Mouse (Mus musculus) limb, embryonic 11.5 days (tissue): ENCODE measurements around the gene Tgfbr2. TPM values are rescaled to one million over a fixed set of nuclear protein-coding genes. Genes with fewer than 3 reads are reported as not detected.

Experiments
- ATAC-seq: fragments of 200-750 bp; cut with Nextera tagmentation; 2 replicates; pipeline ENCODE4 v1.8.0; 2017; ENCODE audit warnings: low read depth; ENCODE audit not compliant: insufficient number of reproducible peaks, low FRiP score, low TSS enrichment
- DNase-seq: peaks from one replicate; pipeline ENCODE4 v3.0.0-alpha.2; 2015; ENCODE audit warnings: low spot score
- H3K27ac ChIP-seq: fragments of 300-500 bp; sonication (generic); replicated peaks from 2 replicates; pipeline ENCODE4 v1.5.1; 2014; ENCODE audit warnings: low read depth, mild to moderate bottlenecking, low read length
- H3K27me3 ChIP-seq: fragments of 300-500 bp; sonication (generic); 2 replicates; pipeline ENCODE4 v1.6.1; 2014; ENCODE audit warnings: mild to moderate bottlenecking, low read length, mixed read lengths; ENCODE audit not compliant: control insufficient read depth, insufficient read depth
- H3K36me3 ChIP-seq: fragments of 300-500 bp; sonication (generic); 2 replicates; pipeline ENCODE4 v1.6.1; 2014; ENCODE audit warnings: mild to moderate bottlenecking, low read length, moderate library complexity, mixed read lengths; ENCODE audit not compliant: control insufficient read depth, insufficient read depth
- H3K4me1 ChIP-seq: fragments of 300-500 bp; sonication (generic); 2 replicates; pipeline ENCODE4 v1.6.1; 2014; ENCODE audit warnings: low read length, mixed read lengths; ENCODE audit not compliant: control insufficient read depth, insufficient read depth
- H3K4me2 ChIP-seq: fragments of 300-500 bp; sonication (generic); 2 replicates; pipeline ENCODE4 v1.6.1; 2014; ENCODE audit warnings: low read depth, mild to moderate bottlenecking, moderate library complexity; ENCODE audit not compliant: severe bottlenecking
- H3K4me3 ChIP-seq: fragments of 300-500 bp; sonication (generic); 2 replicates; pipeline ENCODE4 v1.5.1; 2014; ENCODE audit warnings: low read depth, low read length
- H3K9ac ChIP-seq: fragments of 300-500 bp; sonication (generic); 2 replicates; pipeline ENCODE4 v1.6.1; 2014; ENCODE audit warnings: mild to moderate bottlenecking, low read length
- H3K9me3 ChIP-seq: fragments of 300-500 bp; sonication (generic); 2 replicates; pipeline ENCODE4 v1.6.1; 2016; ENCODE audit warnings: low read length; ENCODE audit not compliant: control insufficient read depth
- WGBS: fragments of 180-500 bp; shearing (Covaris S2); extraction: QIAGEN DNeasy Blood & Tissue Kit; methylation state at CpG from one replicate; pipeline ENCODE4 v1.1.7; 2014; 5-methylcytosine and 5-hydroxymethylcytosine counted together
- polyA plus RNA-seq: library from polyadenylated mRNA; unstranded; fragments of >200 nt; fragmentation: Nextera tagmentation; extraction: Ambion mirVana; gene quantifications from 2 replicates; pipeline ENCODE4 v1.2.1, GENCODE M21; 2014

The Tgfbr2 gene
- polyA plus RNA-seq, 1 experiment from 2014 or later = 14.8 TPM

DNA sequence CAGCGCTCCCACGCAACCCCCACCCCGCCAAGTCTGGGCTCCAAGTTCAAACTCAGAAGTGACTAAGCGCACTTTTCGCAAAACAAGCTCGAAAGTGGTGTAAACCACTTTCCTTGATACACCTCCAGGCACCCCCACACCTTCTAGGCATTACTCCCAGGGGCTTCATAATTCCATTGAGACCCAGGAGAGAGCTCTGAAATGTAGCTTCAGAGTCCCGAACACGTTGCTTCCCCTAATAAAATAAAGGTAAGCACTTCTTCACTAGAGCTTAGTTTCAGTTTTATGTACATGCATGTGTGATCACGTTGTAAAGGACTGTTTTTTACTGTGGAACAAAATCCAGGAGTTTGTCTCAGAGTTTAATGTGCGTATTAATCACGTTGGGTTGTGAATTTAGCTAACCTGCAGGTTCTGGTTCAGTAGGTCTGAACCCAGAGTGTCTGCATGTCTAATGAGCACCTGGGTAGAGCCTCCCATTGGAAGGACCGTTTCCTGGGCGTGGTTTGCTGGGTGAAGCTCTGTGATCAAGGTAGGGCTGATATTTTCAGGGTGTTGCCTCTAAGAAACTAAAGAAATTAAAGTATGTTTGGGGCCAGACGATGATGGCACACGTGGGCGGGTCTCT is 442 bp upstream of the Tgfbr2 start:
- peak overlapping the region; percentile 87 for H3K27ac ChIP-seq
- H3K36me3 ChIP-seq = no peaks in the 10 kb centered on the region
- ATAC-seq (no peak; the same call in 1 of the 2 replicates), DNase-seq (peak; percentile 32)
- peaks cover 3% of the 10 kb centered on the region for H3K4me1 ChIP-seq
- H3K4me2 ChIP-seq = peak overlapping the region; percentile 50
- no peaks in the 10 kb centered on the region for H3K9me3 ChIP-seq
- no peaks in the 10 kb centered on the region for H3K27me3 ChIP-seq
- peak overlapping the region; percentile 96 for H3K9ac ChIP-seq
- H3K4me3 ChIP-seq = peak overlapping the region; percentile 87
- WGBS = 9% methylated on average over 16 of the region's 16 CpGs

DNA sequence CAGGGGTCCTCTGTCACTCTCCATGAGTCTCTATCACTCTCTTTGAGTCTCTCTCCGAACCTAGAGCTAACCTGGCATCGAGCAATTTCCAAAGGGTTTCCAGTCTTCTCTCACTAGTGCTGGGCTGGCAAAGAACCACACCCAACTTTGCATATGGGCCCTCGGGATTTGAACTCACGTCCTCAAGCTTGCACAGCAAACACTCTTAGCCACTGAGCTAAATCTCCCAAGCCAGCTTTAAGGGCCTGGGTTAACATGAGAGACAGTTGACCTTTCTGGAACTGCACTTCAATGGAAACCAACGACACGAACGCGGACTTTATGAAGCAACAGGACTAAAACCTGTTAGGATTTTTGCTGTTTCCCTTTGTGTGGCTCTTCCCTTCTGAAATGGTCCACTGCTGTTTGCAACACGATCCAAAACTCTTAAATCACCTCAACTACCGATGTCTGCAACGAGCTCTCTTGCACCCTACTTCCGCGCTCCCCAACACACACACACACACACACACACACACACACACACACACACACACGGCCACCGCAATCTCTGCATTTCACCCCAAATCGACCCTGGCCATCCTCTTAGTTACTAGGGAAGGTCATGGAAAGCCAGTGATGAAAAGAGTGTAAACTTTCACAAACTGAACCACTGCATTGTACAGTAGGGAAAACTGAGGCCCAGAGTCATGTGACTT is 1.5 kb downstream of the Tgfbr2 start:
- Histone ChIP-seq H3K4me1 (peaks cover 5% of the 10 kb centered on the region), H3K9me3 (no peaks in the 10 kb centered on the region), H3K4me2 (peak overlapping the region; percentile 50), H3K36me3 (no peaks in the 10 kb centered on the region), H3K9ac (no peak overlapping the region; the same call in 1 of the 2 replicates), H3K4me3 (peak overlapping the region; percentile 87), H3K27me3 (no peaks in the 10 kb centered on the region), H3K27ac (no peak overlapping the region; the same call in 1 of the 2 replicates)
- DNase-seq = peak; percentile 24
- WGBS = 81% methylated on average over 16 of the region's 16 CpGs
- no peak for ATAC-seq

DNA sequence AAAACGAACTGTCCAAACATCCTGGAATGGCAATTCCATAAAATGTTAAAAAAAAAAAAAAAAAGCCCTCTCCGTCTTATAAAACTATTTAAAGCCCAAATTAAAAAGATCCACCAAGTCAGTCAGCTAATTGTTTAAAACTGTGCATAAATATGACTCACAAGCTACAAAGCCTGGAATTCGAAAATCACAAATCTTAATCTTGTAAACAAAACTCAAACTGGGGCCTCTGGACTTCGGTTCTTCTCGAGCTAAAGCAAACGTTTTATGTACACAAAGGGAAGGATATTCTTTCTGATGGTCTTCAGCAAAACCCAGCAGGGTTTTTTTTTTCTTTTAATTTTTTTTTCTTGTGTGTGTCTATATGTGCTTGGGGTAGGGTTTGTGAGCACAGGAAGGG is 2.1 kb downstream of the Tgfbr2 start:
- Histone ChIP-seq H3K9me3 (no peaks in the 10 kb centered on the region), H3K4me1 (peaks cover 5% of the 10 kb centered on the region), H3K4me3 (no peak overlapping the region), H3K9ac (no peak overlapping the region), H3K27me3 (no peaks in the 10 kb centered on the region), H3K36me3 (no peaks in the 10 kb centered on the region), H3K27ac (no peak overlapping the region), H3K4me2 (no peak overlapping the region; the same call in 1 of the 2 replicates)
- 81% methylated on average over 6 of the region's 6 CpGs for WGBS
- ATAC-seq (no peak), DNase-seq (no peak)

DNA sequence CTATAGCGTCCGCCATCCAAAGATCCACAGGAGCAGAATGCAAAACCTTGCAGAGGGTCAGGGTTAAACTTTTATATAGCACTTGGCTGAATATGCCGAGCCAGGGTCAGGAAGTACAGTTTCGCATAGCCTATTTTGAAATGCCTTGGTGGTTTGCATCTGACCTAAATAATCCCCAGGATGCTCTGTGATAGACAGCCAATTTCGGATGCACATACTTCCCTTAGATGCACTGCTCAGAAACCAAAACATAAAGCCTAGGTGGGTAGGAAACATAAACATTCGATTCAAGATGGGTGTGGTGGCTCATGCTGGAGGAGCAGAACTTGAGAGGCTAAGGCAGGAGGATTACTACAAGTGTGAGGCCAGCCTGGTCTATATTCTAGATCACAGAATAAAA is 6.1 kb downstream of the Tgfbr2 start:
- Histone ChIP-seq H3K4me3 (no peak overlapping the region), H3K9me3 (no peaks in the 10 kb centered on the region), H3K4me1 (peaks cover 7% of the 10 kb centered on the region; the same call in 1 of the 2 replicates), H3K36me3 (no peaks in the 10 kb centered on the region), H3K9ac (no peak overlapping the region), H3K27ac (no peak overlapping the region), H3K4me2 (no peak overlapping the region), H3K27me3 (no peaks in the 10 kb centered on the region)
- ATAC-seq (no peak), DNase-seq (no peak)
- WGBS = 80% methylated on average over 6 of the region's 6 CpGs

DNA sequence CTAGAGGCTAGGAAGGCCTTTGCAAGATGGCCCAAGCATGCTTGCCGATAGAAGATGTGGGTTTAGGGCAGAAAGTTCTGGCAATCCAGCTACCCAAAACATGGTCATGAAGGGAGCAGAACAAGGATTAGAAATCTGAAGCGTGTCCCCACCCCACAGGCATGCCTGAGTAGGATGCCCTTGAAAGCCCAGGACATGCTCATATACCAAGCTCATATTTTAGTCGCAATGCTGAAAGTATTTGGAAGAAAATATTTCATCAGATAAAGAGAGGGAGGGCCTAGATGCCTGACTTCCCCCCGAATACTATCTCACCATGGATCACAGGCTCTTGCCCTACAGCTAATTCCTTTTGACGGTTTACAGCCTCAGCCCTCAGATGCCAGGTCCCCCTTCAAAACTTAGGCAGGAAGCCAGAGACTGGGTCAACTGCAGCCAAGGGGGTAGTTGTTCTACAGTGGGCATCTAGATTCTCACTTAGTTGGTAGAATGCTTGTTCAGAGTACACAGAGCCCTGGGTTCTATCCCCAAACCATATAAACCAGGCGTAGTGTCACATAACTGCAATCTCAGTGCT is 7.8 kb downstream of the Tgfbr2 start:
- Histone ChIP-seq H3K9ac (no peak overlapping the region), H3K4me2 (no peak overlapping the region), H3K4me3 (no peak overlapping the region), H3K27me3 (no peaks in the 10 kb centered on the region), H3K27ac (no peak overlapping the region), H3K9me3 (no peaks in the 10 kb centered on the region), H3K4me1 (peaks cover 7% of the 10 kb centered on the region; the same call in 1 of the 2 replicates), H3K36me3 (no peaks in the 10 kb centered on the region)
- DNase-seq (no peak), ATAC-seq (no peak)
- WGBS = 86% methylated on average over 6 of the region's 6 CpGs

DNA sequence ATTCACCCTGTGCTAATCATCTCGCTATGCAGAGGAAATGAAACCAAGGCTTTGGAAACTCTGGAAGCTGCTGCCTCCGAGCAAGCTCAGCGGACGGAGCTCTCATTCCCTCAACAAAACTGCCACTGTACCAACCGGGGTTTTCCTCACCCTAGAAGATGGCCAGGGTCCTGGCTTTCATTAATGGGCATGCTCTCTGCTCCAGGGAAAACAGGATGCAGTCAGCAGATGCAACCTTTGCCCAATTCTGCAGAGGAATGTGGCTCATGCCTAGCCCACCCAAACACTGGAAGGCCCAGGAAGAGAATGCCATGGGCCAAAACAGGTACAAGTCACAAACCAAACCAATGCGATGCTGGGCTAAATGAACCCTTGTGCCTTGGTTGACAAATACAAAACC is 8.8 kb downstream of the Tgfbr2 start:
- 0 out of 2 replicates have a peak, but pooled peaks cover 7% of the 10 kb centered on the region for H3K4me1 ChIP-seq
- DNase-seq (no peak), ATAC-seq (no peak)
- no peaks in the 10 kb centered on the region for H3K9me3 ChIP-seq
- H3K27me3 ChIP-seq = no peaks in the 10 kb centered on the region
- 76% methylated on average over 6 of the region's 6 CpGs for WGBS
- H3K9ac ChIP-seq = no peak overlapping the region
- no peak overlapping the region for H3K4me3 ChIP-seq
- no peaks in the 10 kb centered on the region for H3K36me3 ChIP-seq
- H3K4me2 ChIP-seq = no peak overlapping the region
- H3K27ac ChIP-seq = no peak overlapping the region

DNA sequence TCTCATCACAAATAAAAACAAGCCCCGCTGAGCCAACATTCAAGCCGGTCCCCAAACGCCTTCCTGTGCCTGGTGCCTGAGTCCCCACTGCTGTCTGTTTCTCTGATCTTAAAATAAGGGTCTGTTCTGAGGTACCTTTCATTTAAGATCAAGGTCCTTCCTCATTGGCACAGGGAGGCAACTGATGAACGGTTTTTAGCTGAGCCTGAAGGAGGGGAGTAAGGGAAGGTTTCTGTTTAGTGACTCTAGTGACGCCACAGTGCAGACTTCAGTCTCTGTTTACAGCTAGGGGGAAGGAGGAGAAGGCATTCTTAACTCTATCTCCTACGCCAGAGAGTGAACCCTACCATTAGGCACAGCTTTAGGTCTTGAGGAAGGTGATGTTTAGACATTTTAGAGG is 11.3 kb downstream of the Tgfbr2 start:
- DNase-seq (no peak), ATAC-seq (no peak)
- WGBS = 67% methylated on average over 6 of the region's 6 CpGs
- Histone ChIP-seq H3K36me3 (no peaks in the 10 kb centered on the region), H3K4me2 (no peak overlapping the region), H3K9me3 (no peaks in the 10 kb centered on the region), H3K27ac (no peak overlapping the region), H3K4me1 (0 out of 2 replicates have a peak, but pooled peaks cover 5% of the 10 kb centered on the region), H3K4me3 (no peak overlapping the region), H3K27me3 (no peaks in the 10 kb centered on the region), H3K9ac (no peak overlapping the region)

DNA sequence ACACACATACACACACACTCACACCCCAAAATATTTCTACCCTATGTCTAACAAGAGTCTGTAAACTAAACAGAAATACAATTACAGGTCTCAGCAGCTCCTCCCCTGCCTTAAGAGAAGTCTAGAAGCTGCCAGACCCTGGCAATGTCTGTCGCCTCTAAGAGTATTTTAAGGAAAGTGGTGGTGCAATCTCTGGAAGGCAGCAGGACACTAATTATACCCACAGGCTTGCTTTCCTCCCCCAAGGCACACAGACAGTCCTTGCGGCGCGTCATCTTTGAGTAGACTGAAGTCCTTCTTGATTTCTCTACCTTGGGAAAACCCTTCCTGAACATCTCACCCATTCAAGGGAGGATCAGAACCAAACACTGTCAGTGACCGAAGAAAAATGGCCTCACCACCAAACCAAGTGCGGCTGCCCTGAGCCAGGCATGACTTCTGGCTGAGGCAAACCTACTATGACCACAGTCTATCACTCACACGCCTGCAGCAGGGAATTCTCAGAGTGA is 12.2 kb downstream of the Tgfbr2 start:
- Histone ChIP-seq H3K4me3 (no peak overlapping the region), H3K36me3 (no peaks in the 10 kb centered on the region), H3K4me2 (no peak overlapping the region), H3K4me1 (0 out of 2 replicates have a peak, but pooled peaks cover 5% of the 10 kb centered on the region), H3K9ac (no peak overlapping the region), H3K27ac (no peak overlapping the region), H3K27me3 (no peaks in the 10 kb centered on the region), H3K9me3 (no peaks in the 10 kb centered on the region)
- ATAC-seq (no peak), DNase-seq (no peak)
- 94% methylated on average over 7 of the region's 7 CpGs for WGBS
